16 mouse cellular contexts compared by ENCODE assay signal in the genomic region with DNA sequence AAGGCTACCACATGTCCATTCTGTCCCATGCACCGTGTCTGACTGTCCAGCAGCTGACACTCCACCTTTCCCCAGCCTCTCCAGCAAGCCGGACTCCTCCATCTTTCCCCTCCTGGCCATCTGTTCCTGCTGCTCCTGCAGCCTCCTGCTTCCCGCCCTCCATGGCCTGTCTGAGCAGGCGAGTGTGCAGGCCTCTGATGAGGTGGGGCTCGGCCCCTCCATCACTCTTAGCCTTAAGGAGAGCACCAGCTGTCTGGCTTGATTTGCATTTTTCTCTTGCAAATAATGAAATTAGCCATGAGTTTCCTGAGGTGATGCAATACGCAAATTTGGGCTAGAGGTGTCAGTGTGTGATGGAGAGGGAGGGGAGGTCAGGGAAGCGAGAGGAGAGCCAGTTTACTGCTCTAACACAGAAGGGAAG. TPM values are rescaled to one million over a fixed set of nuclear protein-coding genes. Genes with fewer than 3 reads are reported as not detected.
DNase-seq lines count a peak whose midpoint lies in the region; ATAC-seq lines count a peak whose summit lies in the region.
"Had no signal": no experiment of that assay in that cellular context is flagged by ENCODE, and none has a peak within 500 bp of the region (broad histone marks: within the 10 kb centered on the region; RNA-seq: fewer than 3 reads in every experiment).

No protein-coding gene starts in this region.

- peak; percentile 46; the same call in 1 of the 2 replicates for ATAC-seq in cerebellum, adult (ENCODE audit: insufficient number of reproducible peaks, low FRiP score, low TSS enrichment)
- peak; percentile 46 for ATAC-seq in midbrain, embryonic 11.5 days (ENCODE audit: low FRiP score)
- no peak for ATAC-seq in midbrain, embryonic 14.5 days (ENCODE audit: low FRiP score, low TSS enrichment)
- peak; percentile 63 for ATAC-seq in hindbrain, embryonic 15.5 days (ENCODE audit: low FRiP score, low read depth)
- ATAC-seq: liver, embryonic 12.5 days had no signal

- no peak overlapping the region for H3K4me3 ChIP-seq in midbrain, embryonic 11.5 days (ENCODE audit: low read depth, low read length)
- no peak overlapping the region for H3K4me3 ChIP-seq in midbrain, embryonic 14.5 days (replicated peaks; ENCODE audit: low read depth, low read length)
- H3K4me3 ChIP-seq in hindbrain, embryonic 15.5 days: no peak overlapping the region
- H3K4me3 ChIP-seq: embryonic facial prominence, embryonic 10.5 days; gastrocnemius, adult 2 months; heart, adult 2 months; liver, embryonic 12.5 days had no signal

- H3K4me1 ChIP-seq in midbrain, embryonic 11.5 days (ENCODE audit: control insufficient read depth, insufficient read depth, low read length): no peaks in the 10 kb centered on the region
- H3K4me1 ChIP-seq in midbrain, embryonic 14.5 days (ENCODE audit: control insufficient read depth, insufficient read depth, low read length): no peaks in the 10 kb centered on the region
- no peaks in the 10 kb centered on the region for H3K4me1 ChIP-seq in hindbrain, embryonic 15.5 days (replicated peaks)
- H3K4me1 ChIP-seq: liver, embryonic 12.5 days had no signal

- H3K4me2 ChIP-seq in midbrain, embryonic 11.5 days: no peak overlapping the region
- no peak overlapping the region for H3K4me2 ChIP-seq in midbrain, embryonic 14.5 days (ENCODE audit: low read length)
- no peak overlapping the region for H3K4me2 ChIP-seq in hindbrain, embryonic 15.5 days
- H3K4me2 ChIP-seq: liver, embryonic 12.5 days had no signal

- H3K27ac ChIP-seq in midbrain, embryonic 11.5 days (ENCODE audit: low read depth, low read length): no peak overlapping the region
- no peak overlapping the region for H3K27ac ChIP-seq in midbrain, embryonic 14.5 days (replicated peaks; ENCODE audit: low read depth, low read length)
- no peak overlapping the region for H3K27ac ChIP-seq in hindbrain, embryonic 15.5 days (replicated peaks)
- H3K27ac ChIP-seq: embryonic facial prominence, embryonic 10.5 days; gastrocnemius, adult 2 months; heart, adult 2 months; liver, embryonic 12.5 days had no signal

- no peak overlapping the region for H3K9ac ChIP-seq in midbrain, embryonic 11.5 days (ENCODE audit: low read length)
- H3K9ac ChIP-seq in midbrain, embryonic 14.5 days (replicated peaks; ENCODE audit: low read length): no peak overlapping the region
- H3K9ac ChIP-seq in hindbrain, embryonic 15.5 days: no peak overlapping the region
- H3K9ac ChIP-seq: liver, embryonic 12.5 days had no signal

- WGBS in midbrain, embryonic 11.5 days: 75% methylated on average over 7 of the region's 7 CpGs
- WGBS in midbrain, embryonic 14.5 days: 57% methylated on average over 7 of the region's 7 CpGs
- 33% methylated on average over 7 of the region's 7 CpGs for WGBS in hindbrain, embryonic 15.5 days

- H3K36me3 ChIP-seq in midbrain, embryonic 11.5 days (ENCODE audit: control insufficient read depth, insufficient read depth, low read length): no peaks in the 10 kb centered on the region
- no peaks in the 10 kb centered on the region for H3K36me3 ChIP-seq in midbrain, embryonic 14.5 days (ENCODE audit: control insufficient read depth, insufficient read depth, low read length)
- no peaks in the 10 kb centered on the region for H3K36me3 ChIP-seq in hindbrain, embryonic 15.5 days
- H3K36me3 ChIP-seq: embryonic facial prominence, embryonic 10.5 days; liver, embryonic 12.5 days had no signal

- no peak for DNase-seq in cerebellum, adult 8-10 months
- DNase-seq in midbrain, embryonic 11.5 days (ENCODE audit: low spot score, missing footprints): peak; percentile 26
- no peak for DNase-seq in midbrain, embryonic 14.5 days
- DNase-seq in cerebellum, postnatal 25 days: peak; percentile 46 to 56
- no peak for DNase-seq in kidney, postnatal 4 days
- DNase-seq in spleen, adult 18-20 months: no peak
- DNase-seq: gastrocnemius, adult 2 months; heart, adult 2 months; heart, postnatal 10 days; kidney, postnatal 10 days; layer of hippocampus, adult 9-11 months; thymus, adult 2 months had no signal

- no peaks in the 10 kb centered on the region for H3K9me3 ChIP-seq in midbrain, embryonic 11.5 days (ENCODE audit: control insufficient read depth, low read length)
- H3K9me3 ChIP-seq in midbrain, embryonic 14.5 days (ENCODE audit: control insufficient read depth, low read length): no peaks in the 10 kb centered on the region
- no peaks in the 10 kb centered on the region for H3K9me3 ChIP-seq in hindbrain, embryonic 15.5 days
- H3K9me3 ChIP-seq: embryonic facial prominence, embryonic 10.5 days; liver, embryonic 12.5 days had no signal

- no peaks in the 10 kb centered on the region for H3K27me3 ChIP-seq in midbrain, embryonic 11.5 days (ENCODE audit: control insufficient read depth, insufficient read depth, low read length)
- H3K27me3 ChIP-seq in midbrain, embryonic 14.5 days (ENCODE audit: control insufficient read depth, insufficient read depth, low read length): no peaks in the 10 kb centered on the region
- H3K27me3 ChIP-seq in hindbrain, embryonic 15.5 days: no peaks in the 10 kb centered on the region
- H3K27me3 ChIP-seq: liver, embryonic 12.5 days had no signal

RNA-seq across cellular contexts. Expression of gene D1Pas1, which starts 36.2 kb away (rescaled TPM):
- polyA plus RNA-seq in midbrain, embryonic 11.5 days (2014; fragmentation: Nextera tagmentation; extraction: Ambion mirVana): 0.10 and 0.15 TPM in 2 replicates
- 0.12 TPM in 1 of 2 replicates, not detected in the other for polyA plus RNA-seq in midbrain, embryonic 14.5 days (2014; fragmentation: Nextera tagmentation; extraction: Ambion mirVana)
- polyA plus RNA-seq in hindbrain, embryonic 15.5 days (2015; fragmentation: Nextera tagmentation; extraction: Ambion mirVana): 0.05 and 0.16 TPM in 2 replicates
- polyA plus RNA-seq: heart, adult 2 months; liver, embryonic 12.5 days; thymus, adult 2 months had no signal

Comparison
In these comparisons a context has a peak if more than half of its experiments do, and no peak if none do; other contexts are left out.
1. DNase-seq: peak in midbrain, embryonic 11.5 days (single experiment) and cerebellum, postnatal 25 days (2 of 2); none in cerebellum, adult 8-10 months (single experiment), midbrain, embryonic 14.5 days (single experiment), kidney, postnatal 4 days (0 of 2) and spleen, adult 18-20 months (0 of 2).